Mouse (Mus musculus) cerebellum, adult 2 months (tissue): ENCODE data around the gene Actl6b. TPM values are rescaled to one million over a fixed set of nuclear protein-coding genes. Genes with fewer than 3 reads are reported as not detected.

Experiments
- DNase-seq, 2 experiments: peaks; one replicate each; pipeline ENCODE4 v3.0.0; 2021
- H3K27ac ChIP-seq: fragments of 200-500 bp; 2 replicates; pipeline ENCODE4 v1.5.1; 2012; ENCODE audit warnings: low read length, control low read depth, inconsistent platforms; ENCODE audit not compliant: insufficient read depth
- H3K27me3 ChIP-seq: fragments of 200-500 bp; 2 replicates; pipeline ENCODE4 v1.6.1; 2012; ENCODE audit warnings: inconsistent platforms, mild to moderate bottlenecking, low read length, moderate library complexity; ENCODE audit not compliant: control insufficient read depth, insufficient read depth
- H3K4me1 ChIP-seq: fragments of 200-500 bp; 2 replicates; pipeline ENCODE4 v1.6.1; 2011; ENCODE audit warnings: low read length; ENCODE audit not compliant: control insufficient read depth, insufficient read depth
- H3K4me3 ChIP-seq: fragments of 200-500 bp; replicated peaks from 2 replicates; pipeline ENCODE3; 2011; ENCODE audit warnings: mild to moderate bottlenecking, low read depth, low read length, control low read depth; ENCODE audit not compliant: insufficient read depth
- CTCF ChIP-seq: fragments of 200-500 bp; IDR thresholded peaks from 2 replicates; pipeline ENCODE4 v1.5.1; 2011; ENCODE audit warnings: low read depth, mild to moderate bottlenecking, control low read depth, low read length, moderate library complexity, borderline replicate concordance; ENCODE audit not compliant: insufficient read depth
- POLR2A ChIP-seq: fragments of 200-500 bp; IDR thresholded peaks from 2 replicates; pipeline ENCODE4 v1.6.1; 2011; ENCODE audit warnings: low read length, control low read depth, borderline replicate concordance; ENCODE audit not compliant: insufficient read depth
- WGBS: fragments of 180-500 bp; shearing (Covaris S2); methylation state at CpG from one replicate; pipeline ENCODE4 v1.1.7; 2018; 5-methylcytosine and 5-hydroxymethylcytosine counted together
- polyA plus RNA-seq: library from polyadenylated mRNA; depleted of rRNA; stranded (reverse); fragments of >200 nt; gene quantifications from 2 replicates; pipeline ENCODE4 v1.2.3, GENCODE M21; 2012; rRNA removed

The Actl6b gene
- polyA plus RNA-seq: 125 and 135 TPM in 2 replicates

GRCm38 (mm10) chr5:137553411-137553837 lies at the start of gene Actl6b:
Gene Actl6b (plus strand): TSS chr5:137553517.
- TF ChIP-seq CTCF (no peak), POLR2A (peak; percentile 82)
- Histone ChIP-seq H3K4me1 (peaks cover 13% of the 10 kb centered on the region), H3K4me3 (peak within 1 kb of the TSS; percentile 96), H3K27ac (peak within 1 kb of the TSS; percentile 76), H3K27me3 (no peaks in the 10 kb centered on the region)
- WGBS: 1% methylated on average over 37 of the region's 37 CpGs
- DNase-seq: peak; percentile 96 to 97

DNA sequence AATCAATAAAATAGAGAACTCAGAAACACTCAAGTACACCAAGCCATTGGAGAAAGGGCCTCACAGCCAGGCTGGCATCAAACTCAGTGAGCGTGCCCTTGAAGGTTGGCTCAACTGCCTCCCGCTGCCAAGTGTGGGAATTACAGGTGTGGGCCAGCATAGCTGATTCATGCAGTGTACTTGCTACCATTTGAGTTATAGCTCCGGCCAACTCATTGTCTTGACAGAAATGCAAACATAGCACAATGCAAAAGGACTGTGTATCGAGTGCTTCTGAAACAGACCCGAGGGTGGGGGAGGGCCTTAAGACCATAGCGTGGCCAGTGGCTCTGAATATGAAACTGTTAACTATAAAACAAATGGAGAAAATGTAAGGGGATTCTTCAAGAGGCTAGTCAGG lies 49.3 kb upstream of the Actl6b start:
- WGBS: 69% methylated on average over 6 of the region's 6 CpGs
- no peaks in the 10 kb centered on the region for H3K27me3 ChIP-seq
- H3K4me3 ChIP-seq: no peak overlapping the region
- H3K27ac ChIP-seq: no peak overlapping the region
- DNase-seq: peak in 1 of 2 experiments; percentile 19
- H3K4me1 ChIP-seq: no peaks in the 10 kb centered on the region; the same call in 1 of the 2 replicates
- TF ChIP-seq CTCF (no peak), POLR2A (no peak)

DNA sequence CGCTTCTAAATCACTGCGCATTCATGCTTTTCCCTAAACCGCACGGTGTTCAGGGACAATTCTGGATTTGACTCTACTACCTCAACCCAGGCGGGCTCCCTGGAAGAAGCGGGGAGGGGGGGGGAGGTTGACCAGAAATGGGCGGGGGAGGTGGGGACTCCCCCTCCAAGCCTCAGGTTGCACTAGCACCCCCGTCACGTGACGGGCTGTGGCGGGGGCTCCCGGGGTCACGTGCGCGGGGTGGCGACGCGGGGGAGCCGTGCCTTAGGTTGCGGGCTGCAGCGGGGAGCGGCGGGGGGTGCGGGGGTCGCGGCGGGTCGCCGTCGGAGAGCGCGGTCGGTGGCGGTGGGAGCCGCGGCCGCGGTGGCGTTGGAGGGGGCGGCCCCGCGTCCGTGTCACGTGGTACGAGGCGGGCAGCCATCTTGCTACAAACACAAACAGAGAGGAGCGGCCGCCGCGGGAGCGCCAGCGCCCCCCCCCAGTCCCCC lies 43.3 kb upstream of the Actl6b start:
- no peaks in the 10 kb centered on the region for H3K27me3 ChIP-seq
- peak; percentile 79 to 91 for DNase-seq
- 1% methylated on average over 50 of the region's 52 CpGs for WGBS
- H3K4me3 ChIP-seq: peak overlapping the region; percentile 78
- peaks cover 12% of the 10 kb centered on the region for H3K4me1 ChIP-seq
- TF ChIP-seq CTCF: no peak
- peak overlapping the region; percentile 63; the same call in 1 of the 2 replicates for H3K27ac ChIP-seq

- Histone ChIP-seq H3K4me1 (peaks cover 12% of the 10 kb centered on the region), H3K4me3 (peak overlapping the region; percentile 78), H3K27me3 (no peaks in the 10 kb centered on the region), H3K27ac (0 out of 2 replicates have a peak overlapping the region, but pooled peaks have one; percentile 51)
- peak; percentile 42 to 50 for DNase-seq
- no peak for TF ChIP-seq CTCF
- TF ChIP-seq POLR2A: no peak
- 1% methylated on average over 64 of the region's 83 CpGs for WGBS
Measured at GRCm38 (mm10) chr5:137510573-137511390, 42.5 kb upstream of the Actl6b start.

GRCm38 (mm10) chr5:137511706-137512105 lies 41.6 kb upstream of the Actl6b start:
- peak in 1 of 2 experiments; percentile 14 for DNase-seq
- Histone ChIP-seq H3K4me1 (peaks cover 12% of the 10 kb centered on the region), H3K27me3 (no peaks in the 10 kb centered on the region), H3K27ac (0 out of 2 replicates have a peak overlapping the region, but pooled peaks have one; percentile 51), H3K4me3 (peak overlapping the region; percentile 78)
- 19% methylated on average over 3 of the region's 3 CpGs for WGBS
- no peak for TF ChIP-seq POLR2A

- Histone ChIP-seq H3K4me3 (no peak overlapping the region), H3K27me3 (no peaks in the 10 kb centered on the region), H3K27ac (no peak overlapping the region), H3K4me1 (peaks cover 12% of the 10 kb centered on the region)
- DNase-seq: peak; percentile 14 to 24
- WGBS: 64% methylated on average over 11 of the region's 11 CpGs
- TF ChIP-seq CTCF (peak; percentile 51; the same call in 1 of the 2 replicates), POLR2A (no peak)
Measured at GRCm38 (mm10) chr5:137512847-137513794, 40.2 kb upstream of the Actl6b start.

- peak; percentile 63 to 67 for DNase-seq
- TF ChIP-seq CTCF: no peak
- no peak for TF ChIP-seq POLR2A
- 32% methylated on average over 12 of the region's 12 CpGs for WGBS
- Histone ChIP-seq H3K27ac (0 out of 2 replicates have a peak overlapping the region, but pooled peaks have one; percentile 17), H3K27me3 (no peaks in the 10 kb centered on the region), H3K4me1 (peaks cover 12% of the 10 kb centered on the region), H3K4me3 (no peak overlapping the region)
Measured at GRCm38 (mm10) chr5:137513951-137514721, 39.2 kb upstream of the Actl6b start.
